Mouse (Mus musculus) E14TG2a.4 (cell line): ENCODE results near the gene Itpr1.

ENCODE experiments used
- CTCF ChIP-seq: conservative IDR thresholded peaks from 2 replicates; pipeline ENCODE4 v1.5.1; 2014; ENCODE audit warnings: low read length
- NANOG ChIP-seq: IDR thresholded peaks from 2 replicates; pipeline ENCODE4 v1.6.1; 2014; ENCODE audit warnings: borderline replicate concordance, low read length, mixed read lengths

DNA sequence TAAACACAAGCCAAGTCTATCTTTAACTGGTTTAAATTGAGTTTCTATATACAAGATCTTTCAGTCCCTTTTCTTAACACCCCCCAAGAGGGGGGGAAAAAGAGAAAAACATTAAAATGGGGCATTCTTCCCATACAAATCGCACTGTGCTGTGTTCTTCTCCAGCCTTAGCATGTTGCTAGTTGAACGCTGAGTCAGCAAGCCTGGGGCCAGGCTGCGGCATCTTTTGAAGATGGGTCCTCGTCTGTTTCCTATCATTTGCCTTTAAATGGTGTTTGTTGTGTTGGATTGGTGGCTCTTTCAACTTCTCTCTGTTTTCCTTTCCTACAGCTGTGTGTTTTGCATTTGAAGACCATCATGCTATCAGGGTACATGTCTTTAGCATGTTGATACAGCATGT is 203.0 kb downstream of the Itpr1 start:
- TF ChIP-seq CTCF = no peak
- no peak for TF ChIP-seq NANOG
